Mouse (Mus musculus) hindbrain, embryonic 13.5 days (tissue): ENCODE data around the gene Tap2. TPM values are rescaled to one million over a fixed set of nuclear protein-coding genes. Genes with fewer than 3 reads are reported as not detected.

ENCODE experiments used
- ATAC-seq: fragments of 200-750 bp; cut with Nextera tagmentation; 2 replicates; pipeline ENCODE4 v1.8.0; 2017; ENCODE audit warnings: moderate TSS enrichment; ENCODE audit not compliant: low FRiP score
- H3K27ac ChIP-seq: fragments of 300-500 bp; sonication (generic); 2 replicates; pipeline ENCODE4 v1.5.1; 2015; ENCODE audit warnings: inconsistent platforms, mild to moderate bottlenecking, moderate library complexity
- H3K27me3 ChIP-seq: fragments of 300-500 bp; sonication (generic); 2 replicates; pipeline ENCODE4 v1.6.1; 2015; ENCODE audit warnings: mild to moderate bottlenecking, inconsistent platforms
- H3K36me3 ChIP-seq: fragments of 300-500 bp; sonication (generic); 2 replicates; pipeline ENCODE4 v1.6.1; 2015; ENCODE audit warnings: mild to moderate bottlenecking, inconsistent platforms
- H3K4me1 ChIP-seq: fragments of 300-500 bp; sonication (generic); replicated peaks from 2 replicates; pipeline ENCODE4 v1.6.1; 2015; ENCODE audit warnings: inconsistent platforms
- H3K4me2 ChIP-seq: fragments of 300-500 bp; sonication (generic); 2 replicates; pipeline ENCODE4 v1.6.1; 2015; ENCODE audit warnings: inconsistent platforms, mild to moderate bottlenecking, moderate library complexity
- H3K4me3 ChIP-seq: fragments of 300-500 bp; sonication (generic); 2 replicates; pipeline ENCODE4 v1.5.1; 2015; ENCODE audit warnings: mild to moderate bottlenecking, inconsistent platforms
- H3K9ac ChIP-seq: fragments of 300-500 bp; sonication (generic); 2 replicates; pipeline ENCODE4 v1.6.1; 2015; ENCODE audit warnings: mild to moderate bottlenecking, inconsistent platforms
- H3K9me3 ChIP-seq: fragments of 300-500 bp; sonication (generic); 2 replicates; pipeline ENCODE4 v1.6.1; 2016; ENCODE audit warnings: inconsistent platforms
- WGBS: fragments of 180-500 bp; shearing (Covaris S2); methylation state at CpG from one replicate; pipeline ENCODE4 v1.1.7; 2015; 5-methylcytosine and 5-hydroxymethylcytosine counted together
- polyA plus RNA-seq: library from polyadenylated mRNA; unstranded; fragments of >200 nt; fragmentation: Nextera tagmentation; extraction: Ambion mirVana; gene quantifications from 2 replicates; pipeline ENCODE4 v1.2.1, GENCODE M21; 2015

Tap2 gene
- polyA plus RNA-seq, 1 experiment from 2014 or later, result 2.1 TPM

- no peaks in the 10 kb centered on the region for H3K4me1 ChIP-seq
- H3K27ac ChIP-seq, result no peak overlapping the region
- H3K4me2 ChIP-seq, result no peak overlapping the region
- H3K36me3 ChIP-seq, result no peaks in the 10 kb centered on the region
- no peaks in the 10 kb centered on the region for H3K27me3 ChIP-seq
- no peak for ATAC-seq
- 0 out of 2 replicates have a peak, but pooled peaks cover 4% of the 10 kb centered on the region for H3K9me3 ChIP-seq
- WGBS, result 59% methylated on average over 3 of the region's 3 CpGs
- H3K4me3 ChIP-seq, result no peak overlapping the region
- no peak overlapping the region for H3K9ac ChIP-seq
These were observed 37.0 kb downstream of the Tap2 start for GRCm38 (mm10) chr17:34240366-34240765.

GRCm38 (mm10) chr17:34240916-34241315 lies 37.6 kb downstream of the Tap2 start:
- H3K36me3 ChIP-seq, result no peaks in the 10 kb centered on the region

GRCm38 (mm10) chr17:34244656-34245055 lies 41.3 kb downstream of the Tap2 start:
- no peaks in the 10 kb centered on the region for H3K36me3 ChIP-seq
- no peak overlapping the region for H3K4me3 ChIP-seq
- no peak overlapping the region for H3K4me2 ChIP-seq
- 0 out of 2 replicates have a peak, but pooled peaks cover 4% of the 10 kb centered on the region for H3K9me3 ChIP-seq
- H3K4me1 ChIP-seq, result no peaks in the 10 kb centered on the region
- WGBS, result 75% methylated on average over 4 of the region's 4 CpGs
- peaks cover 9% of the 10 kb centered on the region; the same call in 1 of the 2 replicates for H3K27me3 ChIP-seq
- no peak overlapping the region for H3K27ac ChIP-seq
- ATAC-seq, result no peak
- no peak overlapping the region for H3K9ac ChIP-seq

More at GRCm38 (mm10) chr17:34240916-34241315, 37.6 kb downstream of the Tap2 start:
- Histone ChIP-seq H3K4me3 (no peak overlapping the region), H3K27me3 (no peaks in the 10 kb centered on the region), H3K27ac (no peak overlapping the region), H3K4me2 (no peak overlapping the region), H3K4me1 (no peaks in the 10 kb centered on the region), H3K9ac (no peak overlapping the region), H3K9me3 (0 out of 2 replicates have a peak, but pooled peaks cover 4% of the 10 kb centered on the region)
- 87% methylated on average over 6 of the region's 6 CpGs for WGBS
- no peak for ATAC-seq

GRCm38 (mm10) chr17:34247047-34247446 lies 43.7 kb downstream of the Tap2 start:
- Histone ChIP-seq H3K4me3 (no peak overlapping the region), H3K9me3 (0 out of 2 replicates have a peak, but pooled peaks cover under 1% of the 10 kb centered on the region), H3K36me3 (no peaks in the 10 kb centered on the region), H3K4me2 (no peak overlapping the region), H3K27me3 (peaks cover 9% of the 10 kb centered on the region; the same call in 1 of the 2 replicates), H3K27ac (no peak overlapping the region), H3K4me1 (no peaks in the 10 kb centered on the region), H3K9ac (no peak overlapping the region)
- ATAC-seq, result no peak
- 83% methylated on average over 3 of the region's 3 CpGs for WGBS

GRCm38 (mm10) chr17:34248764-34249163 lies 45.4 kb downstream of the Tap2 start:
- ATAC-seq, result no peak
- WGBS, result 74% methylated on average over 2 of the region's 2 CpGs
- Histone ChIP-seq H3K9ac (no peak overlapping the region), H3K27ac (no peak overlapping the region), H3K36me3 (no peaks in the 10 kb centered on the region), H3K4me3 (no peak overlapping the region), H3K27me3 (peaks cover 9% of the 10 kb centered on the region; the same call in 1 of the 2 replicates), H3K4me2 (no peak overlapping the region), H3K4me1 (no peaks in the 10 kb centered on the region), H3K9me3 (no peaks in the 10 kb centered on the region)

- H3K4me1 ChIP-seq, result no peaks in the 10 kb centered on the region
- no peaks in the 10 kb centered on the region for H3K9me3 ChIP-seq
- H3K4me3 ChIP-seq, result no peak overlapping the region
- H3K4me2 ChIP-seq, result no peak overlapping the region
- H3K36me3 ChIP-seq, result no peaks in the 10 kb centered on the region
- H3K27me3 ChIP-seq, result peaks cover 12% of the 10 kb centered on the region; the same call in 1 of the 2 replicates
- no peak for ATAC-seq
- H3K27ac ChIP-seq, result no peak overlapping the region
- 53% methylated on average over 3 of the region's 3 CpGs for WGBS
- H3K9ac ChIP-seq, result no peak overlapping the region
These were observed 46.0 kb downstream of the Tap2 start for GRCm38 (mm10) chr17:34249361-34249760.

- WGBS, result 19% methylated on average over 4 of the region's 4 CpGs
- no peaks in the 10 kb centered on the region for H3K4me1 ChIP-seq
- no peaks in the 10 kb centered on the region for H3K9me3 ChIP-seq
- H3K36me3 ChIP-seq, result no peaks in the 10 kb centered on the region
- peaks cover 12% of the 10 kb centered on the region; the same call in 1 of the 2 replicates for H3K27me3 ChIP-seq
- no peak for ATAC-seq
- no peak overlapping the region for H3K27ac ChIP-seq
- H3K4me2 ChIP-seq, result no peak overlapping the region
- no peak overlapping the region for H3K4me3 ChIP-seq
- no peak overlapping the region for H3K9ac ChIP-seq
These were observed 46.6 kb downstream of the Tap2 start for GRCm38 (mm10) chr17:34249878-34250277.

- no peak overlapping the region for H3K27ac ChIP-seq
- H3K27me3 ChIP-seq, result peaks cover 12% of the 10 kb centered on the region; the same call in 1 of the 2 replicates
- H3K4me2 ChIP-seq, result no peak overlapping the region
- H3K9me3 ChIP-seq, result no peaks in the 10 kb centered on the region
- no peak for ATAC-seq
- no peak overlapping the region for H3K9ac ChIP-seq
- no peaks in the 10 kb centered on the region for H3K36me3 ChIP-seq
- no peak overlapping the region for H3K4me3 ChIP-seq
- WGBS, result 52% methylated on average over 4 of the region's 4 CpGs
- H3K4me1 ChIP-seq, result no peaks in the 10 kb centered on the region
These were observed 48.3 kb downstream of the Tap2 start for GRCm38 (mm10) chr17:34251666-34252065.

GRCm38 (mm10) chr17:34256501-34256900 lies 53.2 kb downstream of the Tap2 start:
- H3K9ac ChIP-seq, result no peak overlapping the region
- ATAC-seq, result no peak
- 0 out of 2 replicates have a peak, but pooled peaks cover 6% of the 10 kb centered on the region for H3K27me3 ChIP-seq
- WGBS, result 80% methylated on average over 5 of the region's 5 CpGs
- H3K4me3 ChIP-seq, result no peak overlapping the region
- no peaks in the 10 kb centered on the region for H3K36me3 ChIP-seq
- H3K4me2 ChIP-seq, result no peak overlapping the region
- no peaks in the 10 kb centered on the region for H3K4me1 ChIP-seq
- H3K27ac ChIP-seq, result no peak overlapping the region
- no peaks in the 10 kb centered on the region for H3K9me3 ChIP-seq

GRCm38 (mm10) chr17:34257594-34258375 lies 54.5 kb downstream of the Tap2 start, which contains the start of gene H2-Ab1:
Gene H2-Ab1 (plus strand): TSS chr17:34257689.
- no peak within 1 kb of the TSS for H3K4me3 ChIP-seq
- 75% methylated on average over 11 of the region's 11 CpGs for WGBS
- H3K4me2 ChIP-seq, result no peak within 1 kb of the TSS
- H3K9me3 ChIP-seq, result no peaks in the 10 kb centered on the region
- H3K9ac ChIP-seq, result no peak within 1 kb of the TSS
- ATAC-seq, result no peak
- no peak within 1 kb of the TSS for H3K27ac ChIP-seq
- H3K4me1 ChIP-seq, result 0 out of 2 replicates have a peak, but pooled peaks cover 2% of the 10 kb centered on the region
- no peaks in the 10 kb centered on the region for H3K36me3 ChIP-seq
- peaks cover 17% of the 10 kb centered on the region; the same call in 1 of the 2 replicates for H3K27me3 ChIP-seq

- Histone ChIP-seq H3K4me3 (no peak overlapping the region), H3K4me2 (no peak overlapping the region), H3K27me3 (peaks cover 39% of the 10 kb centered on the region), H3K9me3 (no peaks in the 10 kb centered on the region), H3K9ac (no peak overlapping the region), H3K4me1 (peaks cover 27% of the 10 kb centered on the region), H3K36me3 (no peaks in the 10 kb centered on the region), H3K27ac (no peak overlapping the region)
- no peak for ATAC-seq
- WGBS, result 76% methylated on average over 5 of the region's 5 CpGs
These were observed 57.2 kb downstream of the Tap2 start for GRCm38 (mm10) chr17:34260551-34260950.

- Histone ChIP-seq H3K4me2 (no peak overlapping the region), H3K9me3 (no peaks in the 10 kb centered on the region), H3K4me3 (no peak overlapping the region), H3K27me3 (peaks cover 41% of the 10 kb centered on the region), H3K4me1 (peaks cover 27% of the 10 kb centered on the region), H3K36me3 (no peaks in the 10 kb centered on the region), H3K9ac (no peak overlapping the region), H3K27ac (no peak overlapping the region)
- WGBS, result 37% methylated on average over 4 of the region's 4 CpGs
- peak; percentile 43 for ATAC-seq
These were observed 58.2 kb downstream of the Tap2 start for GRCm38 (mm10) chr17:34261502-34261901.
